In genomic region chr1:136777263-136777980, GRCm38 (mm10) we compare ENCODE assay signal across 12 mouse cellular contexts.
A peak's percentile ranks its signal among the peaks of the same experiment; 100 is the strongest.
DNase-seq lines count a peak whose midpoint lies in the region; ATAC-seq and TF ChIP-seq lines count a peak whose summit lies in the region.
"Had no signal": no experiment of that assay in that cellular context is flagged by ENCODE, and none has a peak within 500 bp of the region (broad histone marks: within the 10 kb centered on the region; RNA-seq: fewer than 3 reads in every experiment).

No protein-coding gene starts in this region.

- H3K27ac ChIP-seq in forebrain, embryonic 16.5 days (ENCODE audit: low read length), result no peak overlapping the region
- no peak overlapping the region for H3K27ac ChIP-seq in kidney, embryonic 15.5 days
- H3K27ac ChIP-seq in midbrain, embryonic 13.5 days, result no peak overlapping the region
- no peak overlapping the region for H3K27ac ChIP-seq in thymus, adult 2 months (ENCODE audit: control insufficient read depth, insufficient read depth, low read length)
- H3K27ac ChIP-seq: heart, embryonic 13.5 days; liver, embryonic 13.5 days had no signal

- 0 out of 2 replicates have a peak overlapping the region, but pooled peaks have one; percentile 5 for H3K4me2 ChIP-seq in forebrain, embryonic 16.5 days (ENCODE audit: low read length)
- H3K4me2 ChIP-seq in kidney, embryonic 15.5 days, result peak overlapping the region; percentile 29
- peak overlapping the region; percentile 43 for H3K4me2 ChIP-seq in midbrain, embryonic 13.5 days (replicated peaks)
- H3K4me2 ChIP-seq: heart, embryonic 13.5 days; liver, embryonic 13.5 days had no signal

- no peak for TF ChIP-seq POLR2A in brain, embryonic 14.5 days (IDR thresholded peaks at IDR 0.05; ENCODE audit: borderline replicate concordance, extremely low read depth, insufficient read depth, insufficient read length, poor library complexity, severe bottlenecking)
- no peak for TF ChIP-seq POLR2A in thymus, adult 2 months (IDR thresholded peaks at IDR 0.05; ENCODE audit: control insufficient read depth, extremely low read depth, insufficient read depth, low read length, poor library complexity)

- TF ChIP-seq CTCF in brain, embryonic 14.5 days (IDR thresholded peaks at IDR 0.05; ENCODE audit: borderline replicate concordance, extremely low read depth, insufficient read depth, insufficient read length), result no peak
- no peak for TF ChIP-seq CTCF in thymus, adult 2 months (IDR thresholded peaks at IDR 0.05; ENCODE audit: borderline replicate concordance, control insufficient read depth, extremely low read depth, insufficient read depth, low read length, poor library complexity)

- no peaks in the 10 kb centered on the region for H3K27me3 ChIP-seq in forebrain, embryonic 16.5 days (replicated peaks; ENCODE audit: control insufficient read depth, insufficient read depth, low read length)
- peaks cover 36% of the 10 kb centered on the region for H3K27me3 ChIP-seq in kidney, embryonic 15.5 days
- H3K27me3 ChIP-seq in midbrain, embryonic 13.5 days, result peaks cover 11% of the 10 kb centered on the region
- no peaks in the 10 kb centered on the region for H3K27me3 ChIP-seq in thymus, adult 2 months (ENCODE audit: control insufficient read depth, insufficient read depth, low read length)
- H3K27me3 ChIP-seq: heart, embryonic 13.5 days; liver, embryonic 13.5 days; Patski had no signal

- no peak for ATAC-seq in forebrain, embryonic 16.5 days
- ATAC-seq in kidney, embryonic 15.5 days (replicated peaks; ENCODE audit: low FRiP score), result no peak
- 0 out of 2 replicates have a peak, but pooled peaks have one; percentile 49 for ATAC-seq in midbrain, embryonic 13.5 days
- ATAC-seq in inflammation-experienced regulatory T-cells, adult 6 months, result no peak
- ATAC-seq: Patski had no signal

- DNase-seq in brain, embryonic 14.5 days (ENCODE audit: low read depth), result peak; percentile 78
- DNase-seq in left cerebral cortex, adult 9 months (ENCODE audit: low spot score in 2 of 2), result no peak
- no peak for DNase-seq in cerebellum, postnatal 14 days
- DNase-seq in thymus, adult 2 months, result no peak
- DNase-seq: cerebellum, postnatal 25 days; liver, embryonic 13.5 days had no signal

- peaks cover 18% of the 10 kb centered on the region for H3K4me1 ChIP-seq in forebrain, embryonic 16.5 days (replicated peaks; ENCODE audit: control insufficient read depth, insufficient read depth, low read length)
- peaks cover 34% of the 10 kb centered on the region for H3K4me1 ChIP-seq in kidney, embryonic 15.5 days
- H3K4me1 ChIP-seq in midbrain, embryonic 13.5 days (replicated peaks), result peaks cover 41% of the 10 kb centered on the region
- no peaks in the 10 kb centered on the region for H3K4me1 ChIP-seq in thymus, adult 2 months (replicated peaks; ENCODE audit: control insufficient read depth, insufficient read depth, low read length)

- no peak overlapping the region for H3K9ac ChIP-seq in forebrain, embryonic 16.5 days (replicated peaks; ENCODE audit: low read depth, low read length)
- no peak overlapping the region for H3K9ac ChIP-seq in kidney, embryonic 15.5 days
- H3K9ac ChIP-seq in midbrain, embryonic 13.5 days (replicated peaks), result 0 out of 2 replicates have a peak overlapping the region, but pooled peaks have one; percentile 14
- H3K9ac ChIP-seq: heart, embryonic 13.5 days; liver, embryonic 13.5 days had no signal

- H3K36me3 ChIP-seq in forebrain, embryonic 16.5 days (ENCODE audit: control insufficient read depth, insufficient read depth), result no peaks in the 10 kb centered on the region
- H3K36me3 ChIP-seq in kidney, embryonic 15.5 days, result no peaks in the 10 kb centered on the region
- H3K36me3 ChIP-seq in midbrain, embryonic 13.5 days, result no peaks in the 10 kb centered on the region
- no peaks in the 10 kb centered on the region for H3K36me3 ChIP-seq in thymus, adult 2 months (ENCODE audit: control insufficient read depth, insufficient read depth, low read length)
- H3K36me3 ChIP-seq: heart, embryonic 13.5 days; liver, embryonic 13.5 days had no signal

- H3K4me3 ChIP-seq in forebrain, embryonic 16.5 days (replicated peaks; ENCODE audit: low read length), result no peak overlapping the region
- no peak overlapping the region for H3K4me3 ChIP-seq in kidney, embryonic 15.5 days (replicated peaks)
- peak overlapping the region; percentile 13; the same call in 1 of the 2 replicates for H3K4me3 ChIP-seq in midbrain, embryonic 13.5 days (replicated peaks)
- no peak overlapping the region for H3K4me3 ChIP-seq in thymus, adult 2 months (ENCODE audit: control insufficient read depth, insufficient read depth, low read length)
- H3K4me3 ChIP-seq: heart, embryonic 13.5 days; liver, embryonic 13.5 days had no signal

- peaks cover 5% of the 10 kb centered on the region; the same call in 1 of the 2 replicates for H3K9me3 ChIP-seq in forebrain, embryonic 16.5 days (ENCODE audit: control insufficient read depth, low read length)
- H3K9me3 ChIP-seq in kidney, embryonic 15.5 days (replicated peaks), result no peaks in the 10 kb centered on the region
- peaks cover 4% of the 10 kb centered on the region; the same call in 1 of the 2 replicates for H3K9me3 ChIP-seq in midbrain, embryonic 13.5 days
- H3K9me3 ChIP-seq: liver, embryonic 13.5 days had no signal

- 39% methylated on average over 20 of the region's 20 CpGs for WGBS in forebrain, embryonic 16.5 days
- WGBS in kidney, embryonic 15.5 days, result 27% methylated on average over 20 of the region's 20 CpGs
- WGBS in midbrain, embryonic 13.5 days, result 24% methylated on average over 20 of the region's 20 CpGs
- 67% methylated on average over 20 of the region's 20 CpGs for WGBS in thymus, adult 2 months
